In the genomic region with DNA sequence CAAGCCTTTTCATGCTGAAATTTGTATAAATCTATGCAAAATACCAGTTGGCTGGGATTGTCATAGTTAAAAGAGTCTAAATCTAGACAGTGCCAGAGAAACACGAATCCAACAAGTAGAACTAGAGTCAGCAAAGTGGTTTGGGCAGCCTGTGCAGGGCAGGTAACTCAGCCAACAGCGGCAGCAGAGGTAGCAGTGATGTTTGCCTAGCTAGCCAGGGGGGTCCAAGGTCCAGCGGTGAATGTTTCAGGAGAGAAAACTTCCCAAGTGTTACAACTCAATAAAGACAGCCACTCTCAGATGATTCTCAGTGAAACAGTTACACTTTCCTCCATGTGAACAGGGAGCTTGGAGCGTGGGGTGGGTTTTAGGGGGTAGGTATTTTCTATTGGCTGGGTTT, we compare ENCODE assay signal across 18 mouse cellular contexts.
"Had no signal": no experiment of that assay in that cellular context is flagged by ENCODE, and none has a peak within 500 bp of the region (broad histone marks: within the 10 kb centered on the region; RNA-seq: fewer than 3 reads in every experiment).

No protein-coding gene starts in this region.

- H3K27ac ChIP-seq: kidney, embryonic 15.5 days; limb, embryonic 12.5 days; limb, embryonic 15.5 days; liver, embryonic 15.5 days; macrophage; midbrain, embryonic 12.5 days; midbrain, embryonic 15.5 days; neural tube, embryonic 12.5 days; neural tube, embryonic 15.5 days had no signal

- H3K4me2 ChIP-seq: kidney, embryonic 15.5 days; limb, embryonic 12.5 days; limb, embryonic 15.5 days; liver, embryonic 15.5 days; lung, embryonic 14.5 days; midbrain, embryonic 12.5 days; midbrain, embryonic 15.5 days; neural tube, embryonic 12.5 days; neural tube, embryonic 15.5 days had no signal

- H3K4me3 ChIP-seq: kidney, embryonic 15.5 days; limb, embryonic 12.5 days; limb, embryonic 15.5 days; liver, embryonic 15.5 days; midbrain, embryonic 12.5 days; midbrain, embryonic 15.5 days; neural tube, embryonic 12.5 days; neural tube, embryonic 15.5 days had no signal

- H3K9ac ChIP-seq: kidney, embryonic 15.5 days; limb, embryonic 12.5 days; limb, embryonic 15.5 days; liver, embryonic 15.5 days; lung, embryonic 14.5 days; midbrain, embryonic 12.5 days; midbrain, embryonic 15.5 days; neural tube, embryonic 12.5 days; neural tube, embryonic 15.5 days had no signal

- H3K36me3 ChIP-seq: kidney, embryonic 15.5 days; limb, embryonic 12.5 days; limb, embryonic 15.5 days; liver, embryonic 15.5 days; midbrain, embryonic 12.5 days; midbrain, embryonic 15.5 days; neural tube, embryonic 12.5 days; neural tube, embryonic 15.5 days had no signal

- DNase-seq: kidney, adult 18-20 months; kidney, postnatal 10 days; left cerebral cortex, postnatal 4 days; lung, embryonic 14.5 days; right cerebral cortex, adult 18-20 months; right cerebral cortex, postnatal 14 days; right cerebral cortex, postnatal 4 days; thymus, postnatal 25 days had no signal

- ATAC-seq: lung, postnatal 0 days; midbrain, embryonic 15.5 days had no signal

- H3K4me1 ChIP-seq: limb, embryonic 15.5 days; liver, embryonic 15.5 days; midbrain, embryonic 12.5 days; midbrain, embryonic 15.5 days; neural tube, embryonic 12.5 days; neural tube, embryonic 15.5 days had no signal

- H3K9me3 ChIP-seq: kidney, embryonic 15.5 days; limb, embryonic 12.5 days; limb, embryonic 15.5 days; liver, embryonic 15.5 days; midbrain, embryonic 12.5 days; midbrain, embryonic 15.5 days; neural tube, embryonic 12.5 days; neural tube, embryonic 15.5 days had no signal

- H3K27me3 ChIP-seq: kidney, embryonic 15.5 days; limb, embryonic 12.5 days; limb, embryonic 15.5 days; liver, embryonic 15.5 days; midbrain, embryonic 15.5 days; neural tube, embryonic 12.5 days; neural tube, embryonic 15.5 days had no signal
